Mouse (Mus musculus): ENCODE measurements around the gene Slc17a7. TPM values are rescaled to one million over a fixed set of nuclear protein-coding genes. Genes with fewer than 3 reads are reported as not detected.

Slc17a7 gene
- polyA plus RNA-seq, 1 experiment: 0.02 TPM

GRCm38 (mm10) chr7:45158991-45159390 is 4.8 kb upstream of the Slc17a7 start:
- H3K4me1 ChIP-seq (ENCODE audit: control insufficient read depth): peaks cover 34% of the 10 kb centered on the region
- no peak overlapping the region for H3K4me3 ChIP-seq (replicated peaks)
- H3K9me3 ChIP-seq (ENCODE audit: control insufficient read depth, low read length): peaks cover under 1% of the 10 kb centered on the region; the same call in 1 of the 2 replicates
- peaks cover 41% of the 10 kb centered on the region for H3K36me3 ChIP-seq (ENCODE audit: control insufficient read depth)
- TF ChIP-seq GATA1 (IDR thresholded peaks at IDR 0.05; ENCODE audit: low read length) (no peak), TAL1 (IDR thresholded peaks at IDR 0.05; ENCODE audit: low read length) (no peak)
- peaks cover 21% of the 10 kb centered on the region for H3K27me3 ChIP-seq (ENCODE audit: control insufficient read depth)

DNA sequence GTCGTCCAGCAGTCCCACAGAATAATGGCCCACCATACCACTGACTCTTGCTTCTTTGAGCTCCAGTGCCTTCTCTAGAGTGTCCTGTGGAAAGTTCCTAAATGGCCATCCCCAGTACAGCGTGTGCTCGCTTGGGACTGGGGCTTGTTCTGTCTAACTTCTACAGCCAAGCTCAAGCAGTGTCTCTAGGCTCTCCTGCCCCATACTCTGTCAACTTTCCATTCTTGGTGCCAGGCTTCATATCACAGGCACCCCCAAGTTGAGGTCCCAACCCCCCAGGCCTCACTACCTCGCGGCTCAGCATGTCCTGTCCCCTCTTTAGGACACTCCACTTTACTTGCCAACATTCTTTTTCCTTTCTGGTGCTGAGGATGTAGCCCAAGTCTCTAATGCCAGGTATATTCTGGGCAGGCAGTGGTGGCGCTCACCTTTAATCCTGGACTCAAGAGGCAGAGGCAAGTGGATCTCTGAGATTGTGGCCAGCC is 3.4 kb upstream of the Slc17a7 start:
- no peak for TF ChIP-seq TAL1 (IDR thresholded peaks at IDR 0.05; ENCODE audit: low read length)
- TF ChIP-seq GATA1 (IDR thresholded peaks at IDR 0.05; ENCODE audit: low read length): no peak

GRCm38 (mm10) chr7:45160866-45161265 is 2.9 kb upstream of the Slc17a7 start:
- H3K9me3 ChIP-seq (ENCODE audit: control insufficient read depth, low read length): peaks cover 2% of the 10 kb centered on the region; the same call in 1 of the 2 replicates
- peaks cover 25% of the 10 kb centered on the region for H3K4me1 ChIP-seq (ENCODE audit: control insufficient read depth)
- no peak overlapping the region for H3K4me3 ChIP-seq (replicated peaks)
- H3K36me3 ChIP-seq (ENCODE audit: control insufficient read depth): peaks cover 41% of the 10 kb centered on the region
- H3K27me3 ChIP-seq (ENCODE audit: control insufficient read depth): peaks cover 40% of the 10 kb centered on the region
- no peak for TF ChIP-seq TAL1 (IDR thresholded peaks at IDR 0.05; ENCODE audit: low read length)
- TF ChIP-seq GATA1 (IDR thresholded peaks at IDR 0.05; ENCODE audit: low read length): no peak

More for the DNA sequence above, 3.4 kb upstream of the Slc17a7 start:
- H3K9me3 ChIP-seq (ENCODE audit: control insufficient read depth, low read length): peaks cover 2% of the 10 kb centered on the region; the same call in 1 of the 2 replicates
- peaks cover 35% of the 10 kb centered on the region for H3K27me3 ChIP-seq (ENCODE audit: control insufficient read depth)
- no peak overlapping the region for H3K4me3 ChIP-seq (replicated peaks)
- H3K36me3 ChIP-seq (ENCODE audit: control insufficient read depth): peaks cover 41% of the 10 kb centered on the region
- H3K4me1 ChIP-seq (ENCODE audit: control insufficient read depth): peaks cover 29% of the 10 kb centered on the region

GRCm38 (mm10) chr7:45161612-45162473 is 1.9 kb upstream of the Slc17a7 start:
- Histone ChIP-seq H3K27me3 (ENCODE audit: control insufficient read depth) (peaks cover 50% of the 10 kb centered on the region), H3K4me3 (replicated peaks) (peak overlapping the region; percentile 54), H3K4me1 (ENCODE audit: control insufficient read depth) (peaks cover 24% of the 10 kb centered on the region), H3K9me3 (ENCODE audit: control insufficient read depth, low read length) (peaks cover 2% of the 10 kb centered on the region; the same call in 1 of the 2 replicates), H3K36me3 (ENCODE audit: control insufficient read depth) (peaks cover 34% of the 10 kb centered on the region)
- no peak for TF ChIP-seq GATA1 (IDR thresholded peaks at IDR 0.05; ENCODE audit: low read length)
- no peak for TF ChIP-seq TAL1 (IDR thresholded peaks at IDR 0.05; ENCODE audit: low read length)

DNA sequence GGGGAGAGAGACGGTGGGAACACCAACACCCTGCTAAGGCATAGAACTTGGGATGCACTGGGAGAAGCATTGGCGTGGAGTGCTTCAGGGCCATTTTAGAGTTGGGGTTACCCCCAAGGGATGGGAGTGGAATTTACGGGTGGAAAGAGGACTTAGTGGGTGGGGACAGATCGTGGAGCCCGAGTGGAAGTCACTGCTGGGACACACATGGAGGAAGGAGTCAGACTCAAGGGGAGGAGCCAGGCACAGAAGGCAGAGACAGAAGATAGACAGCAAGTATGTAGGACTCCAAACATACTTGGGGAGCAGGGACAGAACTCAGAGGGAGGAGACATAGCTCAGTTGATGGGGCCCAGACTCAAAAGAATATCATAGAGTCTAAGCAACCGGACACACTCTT is 1.2 kb upstream of the Slc17a7 start:
- Histone ChIP-seq H3K4me1 (ENCODE audit: control insufficient read depth) (peaks cover 21% of the 10 kb centered on the region), H3K9me3 (ENCODE audit: control insufficient read depth, low read length) (peaks cover 6% of the 10 kb centered on the region; the same call in 1 of the 2 replicates), H3K27me3 (ENCODE audit: control insufficient read depth) (peaks cover 57% of the 10 kb centered on the region), H3K4me3 (replicated peaks) (peak overlapping the region; percentile 54), H3K36me3 (ENCODE audit: control insufficient read depth) (peaks cover 29% of the 10 kb centered on the region)
- TF ChIP-seq TAL1 (IDR thresholded peaks at IDR 0.05; ENCODE audit: low read length) (no peak), GATA1 (IDR thresholded peaks at IDR 0.05; ENCODE audit: low read length) (no peak)

- Histone ChIP-seq H3K4me3 (replicated peaks) (no peak overlapping the region), H3K36me3 (ENCODE audit: control insufficient read depth) (peaks cover 23% of the 10 kb centered on the region), H3K27me3 (ENCODE audit: control insufficient read depth) (peaks cover 62% of the 10 kb centered on the region), H3K4me1 (ENCODE audit: control insufficient read depth) (peaks cover 21% of the 10 kb centered on the region), H3K9me3 (ENCODE audit: control insufficient read depth, low read length) (peaks cover 11% of the 10 kb centered on the region)
- TF ChIP-seq TAL1 (IDR thresholded peaks at IDR 0.05; ENCODE audit: low read length): no peak
- no peak for TF ChIP-seq GATA1 (IDR thresholded peaks at IDR 0.05; ENCODE audit: low read length)
Measured at GRCm38 (mm10) chr7:45162996-45163615, 643 bp upstream of the Slc17a7 start.

- Histone ChIP-seq H3K9me3 (ENCODE audit: control insufficient read depth, low read length) (peaks cover 29% of the 10 kb centered on the region), H3K4me1 (ENCODE audit: control insufficient read depth) (peaks cover 21% of the 10 kb centered on the region), H3K36me3 (ENCODE audit: control insufficient read depth) (peaks cover 10% of the 10 kb centered on the region), H3K27me3 (ENCODE audit: control insufficient read depth) (peaks cover 80% of the 10 kb centered on the region), H3K4me3 (replicated peaks) (no peak overlapping the region)
- no peak for TF ChIP-seq GATA1 (IDR thresholded peaks at IDR 0.05; ENCODE audit: low read length)
- TF ChIP-seq TAL1 (IDR thresholded peaks at IDR 0.05; ENCODE audit: low read length): no peak
Measured at GRCm38 (mm10) chr7:45164833-45165232, 1.1 kb downstream of the Slc17a7 start.

GRCm38 (mm10) chr7:45165701-45166100 is 2.0 kb downstream of the Slc17a7 start:
- no peak for TF ChIP-seq GATA1 (IDR thresholded peaks at IDR 0.05; ENCODE audit: low read length)
- TF ChIP-seq TAL1 (IDR thresholded peaks at IDR 0.05; ENCODE audit: low read length): no peak
- peaks cover 21% of the 10 kb centered on the region for H3K4me1 ChIP-seq (ENCODE audit: control insufficient read depth)
- peaks cover 88% of the 10 kb centered on the region for H3K27me3 ChIP-seq (ENCODE audit: control insufficient read depth)
- peaks cover 4% of the 10 kb centered on the region for H3K36me3 ChIP-seq (ENCODE audit: control insufficient read depth)
- H3K4me3 ChIP-seq (replicated peaks): no peak overlapping the region
- peaks cover 37% of the 10 kb centered on the region for H3K9me3 ChIP-seq (ENCODE audit: control insufficient read depth, low read length)

DNA sequence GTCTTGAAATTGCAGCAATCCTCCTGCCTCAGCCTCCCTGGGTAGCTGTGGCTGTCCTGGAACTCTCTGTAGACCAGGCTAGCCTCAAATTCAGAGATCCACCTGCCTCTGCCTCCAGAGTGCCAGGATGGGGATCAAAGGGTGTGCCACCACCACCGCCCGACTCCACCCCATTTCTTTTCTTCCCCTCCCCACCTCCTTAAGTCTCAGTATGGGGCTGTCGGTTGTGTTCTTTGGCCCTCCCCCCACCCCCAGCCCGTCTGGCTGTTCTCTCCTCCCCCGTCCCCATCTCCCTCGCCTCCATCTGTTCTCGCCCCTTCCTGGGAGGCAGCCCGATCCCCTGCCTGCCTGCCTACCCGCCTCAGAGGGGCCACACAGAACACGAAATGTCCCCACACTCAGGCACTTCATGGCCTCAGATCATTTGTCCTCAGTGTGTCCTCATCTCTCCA is 3.2 kb downstream of the Slc17a7 start:
- Histone ChIP-seq H3K9me3 (ENCODE audit: control insufficient read depth, low read length) (peaks cover 43% of the 10 kb centered on the region), H3K36me3 (ENCODE audit: control insufficient read depth) (no peaks in the 10 kb centered on the region), H3K4me3 (replicated peaks) (no peak overlapping the region), H3K4me1 (ENCODE audit: control insufficient read depth) (peaks cover 17% of the 10 kb centered on the region), H3K27me3 (ENCODE audit: control insufficient read depth) (peaks cover 94% of the 10 kb centered on the region)
- no peak for TF ChIP-seq GATA1 (IDR thresholded peaks at IDR 0.05; ENCODE audit: low read length)
- no peak for TF ChIP-seq TAL1 (IDR thresholded peaks at IDR 0.05; ENCODE audit: low read length)
